Mouse (Mus musculus) E14TG2a.4 (cell line): ENCODE data around the gene Msl3l2.

ENCODE experiments used
- CTCF ChIP-seq: conservative IDR thresholded peaks from 2 replicates; pipeline ENCODE4 v1.5.1; 2014; ENCODE audit warnings: low read length
- POU5F1 ChIP-seq: IDR thresholded peaks from 2 replicates; pipeline ENCODE4 v1.6.1; 2014; ENCODE audit warnings: low read length, borderline replicate concordance

GRCm38 (mm10) chr10:56096757-56097156 is 10.0 kb upstream of the Msl3l2 start:
- no peak for TF ChIP-seq POU5F1
- no peak for TF ChIP-seq CTCF
